Mouse (Mus musculus) heart, embryonic 12.5 days (tissue): ENCODE measurements around the gene Cnbp. TPM values are rescaled to one million over a fixed set of nuclear protein-coding genes. Genes with fewer than 3 reads are reported as not detected.

Experiments
- ATAC-seq: fragments of 200-750 bp; cut with Nextera tagmentation; 2 replicates; pipeline ENCODE4 v1.8.0; 2017; ENCODE audit warnings: moderate TSS enrichment, moderate library complexity; ENCODE audit not compliant: insufficient number of reproducible peaks, low FRiP score
- H3K27ac ChIP-seq: fragments of 300-500 bp; sonication (generic); 2 replicates; pipeline ENCODE4 v1.5.1; 2016; ENCODE audit warnings: mild to moderate bottlenecking, moderate library complexity; ENCODE audit not compliant: poor library complexity, severe bottlenecking
- H3K27me3 ChIP-seq: fragments of 300-500 bp; sonication (generic); replicated peaks from 2 replicates; pipeline ENCODE4 v1.6.1; 2016; ENCODE audit warnings: mild to moderate bottlenecking, moderate library complexity
- H3K36me3 ChIP-seq: fragments of 300-500 bp; sonication (generic); 2 replicates; pipeline ENCODE4 v1.6.1; 2016; ENCODE audit warnings: mild to moderate bottlenecking, moderate library complexity
- H3K4me1 ChIP-seq: fragments of 300-500 bp; sonication (generic); replicated peaks from 2 replicates; pipeline ENCODE4 v1.6.1; 2016; ENCODE audit warnings: mild to moderate bottlenecking
- H3K4me2 ChIP-seq: fragments of 300-500 bp; sonication (generic); 2 replicates; pipeline ENCODE4 v1.6.1; 2016; ENCODE audit warnings: mild to moderate bottlenecking, moderate library complexity
- H3K4me3 ChIP-seq: fragments of 300-500 bp; sonication (generic); 2 replicates; pipeline ENCODE4 v1.5.1; 2016; ENCODE audit warnings: mild to moderate bottlenecking
- H3K9ac ChIP-seq: fragments of 300-500 bp; sonication (generic); 2 replicates; pipeline ENCODE4 v1.6.1; 2016; ENCODE audit warnings: mild to moderate bottlenecking, moderate library complexity
- H3K9me3 ChIP-seq: fragments of 300-500 bp; sonication (generic); replicated peaks from 2 replicates; pipeline ENCODE4 v1.6.1; 2016; ENCODE audit warnings: mild to moderate bottlenecking, moderate library complexity
- WGBS: fragments of 180-500 bp; shearing (Covaris S2); methylation state at CpG from one replicate; pipeline ENCODE4 v1.1.7; 2016; 5-methylcytosine and 5-hydroxymethylcytosine counted together
- polyA plus RNA-seq: library from polyadenylated mRNA; unstranded; fragments of >200 nt; fragmentation: Nextera tagmentation; extraction: Ambion mirVana; gene quantifications from 2 replicates; pipeline ENCODE4 v1.2.1, GENCODE M21; 2016

Cnbp gene
- polyA plus RNA-seq, 1 experiment from 2014 or later: 777 TPM

GRCm38 (mm10) chr6:87875083-87875482 is 24.2 kb upstream of the Cnbp start:
- Histone ChIP-seq H3K4me3 (no peak overlapping the region), H3K9ac (no peak overlapping the region), H3K36me3 (no peaks in the 10 kb centered on the region), H3K4me1 (peaks cover 3% of the 10 kb centered on the region; the same call in 1 of the 2 replicates), H3K4me2 (no peak overlapping the region), H3K27me3 (0 out of 2 replicates have a peak, but pooled peaks cover 6% of the 10 kb centered on the region), H3K9me3 (no peaks in the 10 kb centered on the region), H3K27ac (no peak overlapping the region)
- ATAC-seq: no peak
- 65% methylated on average over 1 of the region's 1 CpGs for WGBS

GRCm38 (mm10) chr6:87873963-87874362 is 23.1 kb upstream of the Cnbp start:
- no peaks in the 10 kb centered on the region for H3K9me3 ChIP-seq
- peaks cover 7% of the 10 kb centered on the region for H3K4me1 ChIP-seq
- no peak overlapping the region for H3K9ac ChIP-seq
- no peak overlapping the region for H3K27ac ChIP-seq
- H3K4me3 ChIP-seq: no peak overlapping the region
- no peak for ATAC-seq
- 68% methylated on average over 2 of the region's 2 CpGs for WGBS
- no peaks in the 10 kb centered on the region for H3K36me3 ChIP-seq
- H3K27me3 ChIP-seq: no peaks in the 10 kb centered on the region
- H3K4me2 ChIP-seq: no peak overlapping the region

- ATAC-seq: no peak
- no peaks in the 10 kb centered on the region for H3K27me3 ChIP-seq
- no peak overlapping the region for H3K27ac ChIP-seq
- no peak overlapping the region for H3K4me2 ChIP-seq
- peaks cover 10% of the 10 kb centered on the region for H3K4me1 ChIP-seq
- no peaks in the 10 kb centered on the region for H3K36me3 ChIP-seq
- 16% methylated on average over 1 of the region's 1 CpGs for WGBS
- no peak overlapping the region for H3K9ac ChIP-seq
- H3K9me3 ChIP-seq: no peaks in the 10 kb centered on the region
- H3K4me3 ChIP-seq: no peak overlapping the region
Observed at GRCm38 (mm10) chr6:87873104-87873503, 22.2 kb upstream of the Cnbp start.

- Histone ChIP-seq H3K9ac (no peak overlapping the region), H3K4me1 (peaks cover 8% of the 10 kb centered on the region), H3K27ac (no peak overlapping the region), H3K4me3 (no peak overlapping the region), H3K9me3 (no peaks in the 10 kb centered on the region), H3K4me2 (no peak overlapping the region), H3K27me3 (no peaks in the 10 kb centered on the region), H3K36me3 (no peaks in the 10 kb centered on the region)
- ATAC-seq: no peak
- WGBS: 85% methylated on average over 7 of the region's 7 CpGs
Observed at GRCm38 (mm10) chr6:87871240-87871639, 20.3 kb upstream of the Cnbp start.

GRCm38 (mm10) chr6:87870440-87870839 is 19.5 kb upstream of the Cnbp start:
- H3K9me3 ChIP-seq: no peaks in the 10 kb centered on the region
- H3K9ac ChIP-seq: no peak overlapping the region
- 52% methylated on average over 1 of the region's 1 CpGs for WGBS
- H3K27ac ChIP-seq: no peak overlapping the region
- no peaks in the 10 kb centered on the region for H3K27me3 ChIP-seq
- H3K4me2 ChIP-seq: no peak overlapping the region
- peaks cover 6% of the 10 kb centered on the region for H3K4me1 ChIP-seq
- no peak overlapping the region for H3K4me3 ChIP-seq
- H3K36me3 ChIP-seq: no peaks in the 10 kb centered on the region
- peak; percentile 73; the same call in 1 of the 2 replicates for ATAC-seq

DNA sequence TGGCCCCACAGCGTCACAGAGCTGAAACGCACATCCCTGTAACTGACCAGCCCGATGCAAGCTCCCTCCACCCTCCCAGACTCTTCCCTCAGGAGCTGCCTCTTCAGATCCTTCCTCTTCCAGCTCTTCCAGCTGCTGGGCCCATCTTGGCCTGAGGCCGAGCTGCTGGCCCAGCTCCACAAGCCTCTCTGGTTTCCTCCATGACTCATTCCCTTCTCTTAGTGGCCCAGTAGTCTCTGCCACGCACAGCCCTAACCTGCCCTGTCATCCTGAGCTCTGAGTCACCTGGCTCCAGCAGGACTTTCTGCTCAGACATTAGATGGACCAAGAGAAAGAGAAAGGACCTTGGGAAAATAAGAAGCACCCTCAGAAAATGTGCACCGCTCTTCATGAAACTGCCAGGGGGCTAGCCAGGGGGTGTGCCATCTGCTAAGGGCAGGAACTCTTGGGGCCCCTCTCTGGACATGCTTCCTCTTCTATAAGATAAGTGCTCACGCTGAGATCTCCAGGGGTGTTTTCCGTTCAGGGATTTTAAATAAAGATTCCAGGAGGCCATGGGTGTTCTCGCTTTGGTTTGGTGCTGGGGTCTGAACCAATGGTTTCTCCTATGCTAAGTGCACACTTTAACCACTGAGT is 18.1 kb upstream of the Cnbp start:
- Histone ChIP-seq H3K36me3 (no peaks in the 10 kb centered on the region), H3K4me2 (0 out of 2 replicates have a peak overlapping the region, but pooled peaks have one; percentile 15), H3K27ac (peak overlapping the region; percentile 20; the same call in 1 of the 2 replicates), H3K9ac (no peak overlapping the region), H3K9me3 (no peaks in the 10 kb centered on the region), H3K4me1 (peaks cover 6% of the 10 kb centered on the region), H3K27me3 (no peaks in the 10 kb centered on the region), H3K4me3 (no peak overlapping the region)
- 53% methylated on average over 9 of the region's 9 CpGs for WGBS
- ATAC-seq: peak; percentile 80

GRCm38 (mm10) chr6:87867256-87867655 is 16.4 kb upstream of the Cnbp start:
- H3K4me3 ChIP-seq: no peak overlapping the region
- no peak for ATAC-seq
- H3K4me2 ChIP-seq: no peak overlapping the region
- no peaks in the 10 kb centered on the region for H3K36me3 ChIP-seq
- no peak overlapping the region for H3K9ac ChIP-seq
- peaks cover 6% of the 10 kb centered on the region; the same call in 1 of the 2 replicates for H3K4me1 ChIP-seq
- H3K9me3 ChIP-seq: no peaks in the 10 kb centered on the region
- H3K27ac ChIP-seq: no peak overlapping the region
- WGBS: 59% methylated on average over 2 of the region's 2 CpGs
- H3K27me3 ChIP-seq: no peaks in the 10 kb centered on the region

DNA sequence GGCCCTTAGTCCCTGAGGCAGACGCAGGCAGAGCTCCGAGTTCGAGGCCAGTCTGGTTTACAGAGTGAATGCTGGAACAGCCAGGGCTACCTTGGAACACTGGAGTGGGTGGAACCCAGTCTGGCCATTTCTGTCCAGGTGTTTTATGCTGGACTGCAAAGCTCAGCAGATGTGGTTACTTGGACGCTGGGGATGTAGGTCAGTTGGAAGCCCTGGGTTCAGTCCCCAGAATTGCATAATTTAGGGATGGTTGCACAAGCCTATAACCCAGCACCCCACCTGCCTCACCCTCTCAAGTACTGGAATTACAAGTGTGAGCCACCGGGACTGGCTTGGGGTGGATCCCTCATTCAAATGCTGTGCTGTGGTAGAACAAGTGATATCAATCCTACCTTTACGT is 15.3 kb upstream of the Cnbp start:
- ATAC-seq: no peak
- no peak overlapping the region for H3K9ac ChIP-seq
- no peaks in the 10 kb centered on the region for H3K9me3 ChIP-seq
- H3K4me2 ChIP-seq: no peak overlapping the region
- H3K27me3 ChIP-seq: no peaks in the 10 kb centered on the region
- no peaks in the 10 kb centered on the region for H3K36me3 ChIP-seq
- peaks cover 6% of the 10 kb centered on the region; the same call in 1 of the 2 replicates for H3K4me1 ChIP-seq
- WGBS: 79% methylated on average over 6 of the region's 6 CpGs
- no peak overlapping the region for H3K27ac ChIP-seq
- no peak overlapping the region for H3K4me3 ChIP-seq

DNA sequence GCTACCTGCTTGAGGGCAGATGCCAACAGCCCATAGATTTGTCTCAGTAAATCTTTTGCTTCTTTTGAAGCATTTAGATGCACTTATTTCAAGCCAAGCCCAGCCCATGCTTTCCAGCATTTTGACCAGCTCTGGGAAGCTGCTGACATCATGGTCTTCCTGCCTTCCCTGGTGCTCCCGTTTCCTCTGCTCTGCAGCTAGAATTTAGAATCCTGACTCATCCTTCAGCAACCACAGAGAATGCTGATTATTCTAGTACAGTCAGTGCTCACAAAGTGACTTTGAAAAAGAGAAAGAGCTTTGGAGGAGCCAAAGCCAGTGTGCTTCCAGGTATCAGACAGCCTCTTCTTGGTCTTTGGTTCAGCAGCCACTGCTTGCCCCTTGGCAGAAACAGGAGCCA is 6.2 kb upstream of the Cnbp start:
- Histone ChIP-seq H3K27ac (no peak overlapping the region), H3K9me3 (no peaks in the 10 kb centered on the region), H3K4me1 (no peaks in the 10 kb centered on the region), H3K4me3 (no peak overlapping the region), H3K27me3 (peaks cover 5% of the 10 kb centered on the region; the same call in 1 of the 2 replicates), H3K36me3 (no peaks in the 10 kb centered on the region), H3K4me2 (no peak overlapping the region), H3K9ac (no peak overlapping the region)
- 31% methylated on average over 1 of the region's 1 CpGs for WGBS
- no peak for ATAC-seq

GRCm38 (mm10) chr6:87853446-87853845 is 2.5 kb upstream of the Cnbp start:
- no peak overlapping the region for H3K9ac ChIP-seq
- no peak overlapping the region for H3K27ac ChIP-seq
- peaks cover 5% of the 10 kb centered on the region; the same call in 1 of the 2 replicates for H3K27me3 ChIP-seq
- WGBS: 78% methylated on average over 4 of the region's 4 CpGs
- peaks cover 4% of the 10 kb centered on the region for H3K36me3 ChIP-seq
- H3K4me1 ChIP-seq: peaks cover 5% of the 10 kb centered on the region
- no peak overlapping the region for H3K4me3 ChIP-seq
- no peak overlapping the region for H3K4me2 ChIP-seq
- H3K9me3 ChIP-seq: no peaks in the 10 kb centered on the region
- ATAC-seq: no peak

DNA sequence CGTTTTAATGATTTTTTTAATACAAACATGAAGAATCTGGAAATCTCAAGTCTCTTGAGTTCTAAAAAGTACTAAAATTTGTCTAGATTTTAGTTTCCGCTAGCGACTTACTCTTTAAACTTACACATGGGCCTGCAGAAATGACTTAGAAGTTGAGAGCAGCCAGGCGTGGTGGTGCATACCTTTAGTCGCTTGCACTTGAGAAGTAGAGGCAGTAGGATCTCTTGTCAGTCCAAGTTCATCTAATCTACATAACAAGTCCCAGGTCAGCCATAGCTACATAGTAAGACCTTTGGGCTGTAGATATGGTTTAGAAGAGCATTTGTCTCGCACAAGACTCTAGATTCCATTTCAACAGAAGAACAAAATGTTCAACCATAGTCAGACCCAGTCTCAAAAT is 965 bp upstream of the Cnbp start:
- H3K36me3 ChIP-seq: peaks cover 8% of the 10 kb centered on the region
- no peak overlapping the region for H3K9ac ChIP-seq
- peaks cover 3% of the 10 kb centered on the region; the same call in 1 of the 2 replicates for H3K27me3 ChIP-seq
- H3K4me2 ChIP-seq: no peak overlapping the region
- 72% methylated on average over 6 of the region's 6 CpGs for WGBS
- no peak for ATAC-seq
- H3K4me3 ChIP-seq: no peak overlapping the region
- H3K9me3 ChIP-seq: no peaks in the 10 kb centered on the region
- no peak overlapping the region for H3K27ac ChIP-seq
- H3K4me1 ChIP-seq: peaks cover 14% of the 10 kb centered on the region
